Mouse (Mus musculus): ENCODE results near the gene Mettl7b.
A peak's percentile ranks its signal among the peaks of the same experiment; 100 is the strongest.
"Not testable (repeated sequence)": the region's sequence is repeated elsewhere in the genome, so short reads cannot be mapped to it uniquely, and the experiment has no call there.

Gene Mettl7b

GRCm38 (mm10) chr10:128960590-128961584, at the start of gene Mettl7b:
Gene Mettl7b, minus strand, starts transcription at chr10:128960988.
- DNase-seq (ENCODE audit: low spot score in 2 of 2) = peak; percentile 80

DNA sequence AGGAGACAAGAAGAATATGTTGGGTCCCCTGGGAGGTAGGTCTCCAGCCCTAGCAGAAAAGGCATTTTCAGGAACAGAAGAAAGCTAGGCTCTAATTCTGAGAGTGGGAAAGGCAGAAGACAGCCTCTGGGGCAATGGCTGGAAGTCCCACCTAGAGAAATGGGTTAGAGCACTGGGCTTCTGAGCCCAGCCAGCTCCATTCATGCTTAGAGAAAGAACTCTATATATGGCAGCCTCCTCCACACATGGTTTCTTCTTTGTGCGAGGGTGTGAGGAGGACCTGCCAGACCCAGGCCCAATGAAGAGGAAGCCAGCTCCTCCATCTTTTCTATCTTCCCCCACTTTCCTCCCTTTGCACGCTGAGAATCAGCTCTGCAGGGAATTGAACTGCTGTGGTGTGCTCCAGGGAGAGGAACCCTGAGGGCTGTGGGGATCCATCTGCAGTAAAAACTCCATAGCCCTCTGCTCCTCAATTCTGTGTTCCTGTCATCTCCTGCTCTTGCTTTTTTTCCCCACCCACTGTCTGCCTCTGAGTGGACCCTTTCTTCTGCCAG, 49.6 kb upstream of the Mettl7b start, which contains the start of gene Olfr763:
Olfr763 (plus strand) TSS at position 504 of the 554 bp plus-strand sequence.
- DNase-seq (ENCODE audit: low spot score in 2 of 2) = no peak

DNA sequence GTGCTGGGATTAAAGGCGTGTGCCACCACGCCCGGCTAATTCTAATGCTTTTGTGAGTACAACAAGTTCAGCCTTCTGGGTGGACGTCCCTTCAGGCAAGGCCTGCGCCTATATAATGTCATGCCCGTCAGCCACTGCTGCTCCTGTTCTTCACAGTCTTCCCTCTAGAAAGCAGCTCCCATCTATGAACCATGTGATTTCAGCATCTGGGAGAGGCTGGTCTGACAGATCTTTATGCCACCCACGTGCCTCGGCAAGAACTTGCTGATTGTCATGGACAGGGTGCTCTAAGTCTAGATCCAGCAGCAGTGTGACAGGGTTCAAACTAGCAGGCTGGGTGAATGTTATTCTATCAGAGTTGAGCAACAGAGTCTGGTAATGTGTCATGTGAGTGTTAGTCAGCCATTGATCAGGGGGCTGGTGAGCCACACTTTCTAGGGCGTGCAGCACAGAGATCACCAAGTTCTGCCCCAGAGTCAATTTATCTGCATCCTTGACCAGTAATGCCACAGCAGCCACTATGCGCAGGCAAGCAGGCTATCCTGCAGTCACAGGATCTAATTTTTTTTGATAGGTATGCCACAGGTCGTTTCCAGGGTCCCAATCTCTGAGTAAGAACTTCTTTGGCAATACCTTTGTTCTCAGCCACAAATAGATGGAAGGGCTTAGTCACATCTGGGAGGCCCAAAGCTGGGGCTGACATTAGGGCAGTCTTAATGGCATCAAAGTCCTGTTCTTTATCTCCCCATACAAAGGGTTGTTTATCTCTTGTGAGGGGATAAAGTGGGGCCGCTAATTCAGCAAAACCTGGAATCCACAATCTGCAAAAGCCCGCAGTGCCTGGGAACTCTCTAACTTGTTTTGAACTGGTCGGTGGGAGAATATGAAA, 43.5 kb upstream of the Mettl7b start:
- no peak for DNase-seq (ENCODE audit: low spot score in 2 of 2)

- no peak for DNase-seq (ENCODE audit: low spot score in 2 of 2)
Observed at GRCm38 (mm10) chr10:128996523-128997040, 35.8 kb upstream of the Mettl7b start.

- DNase-seq (ENCODE audit: low spot score in 2 of 2) = no peak
Observed at GRCm38 (mm10) chr10:128995796-128996195, 35.0 kb upstream of the Mettl7b start.

GRCm38 (mm10) chr10:128990994-128991393, 30.2 kb upstream of the Mettl7b start:
- DNase-seq (ENCODE audit: low spot score in 2 of 2) = peak; percentile 20 to 37

DNA sequence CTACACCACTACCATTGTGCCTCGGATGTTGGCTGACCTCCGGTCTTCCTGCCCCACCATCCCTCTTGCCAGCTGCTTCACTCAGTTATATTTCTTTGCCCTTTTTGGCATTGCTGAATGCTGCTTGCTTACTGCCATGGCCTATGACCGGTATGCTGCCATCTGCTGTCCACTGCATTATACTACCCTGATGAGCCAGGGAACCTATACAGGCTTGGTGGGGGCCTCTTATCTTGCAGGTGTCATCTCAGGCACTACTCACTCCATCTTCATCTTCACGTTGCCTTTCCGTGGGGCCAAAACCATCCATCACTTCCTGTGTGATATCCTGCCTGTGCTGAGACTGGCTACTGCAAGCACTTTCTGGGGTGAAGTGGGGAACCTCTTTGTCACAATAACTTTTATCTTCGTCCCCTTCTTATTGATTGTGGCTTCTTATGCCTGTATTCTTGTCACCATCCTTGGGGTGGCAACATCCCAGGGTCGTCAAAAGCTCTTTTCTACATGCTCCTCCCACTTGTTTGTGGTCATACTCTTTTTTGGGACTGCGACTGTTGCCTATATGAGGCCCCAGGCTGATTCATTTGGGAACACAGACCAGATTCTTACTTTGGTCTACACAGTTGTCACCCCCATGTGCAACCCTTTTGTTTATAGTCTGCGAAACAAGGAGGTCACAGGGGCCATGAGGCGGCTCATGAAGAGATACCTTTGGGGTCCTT, 29.5 kb upstream of the Mettl7b start:
- DNase-seq (ENCODE audit: low spot score in 2 of 2) = peak in 1 of 2 experiments; percentile 12

DNA sequence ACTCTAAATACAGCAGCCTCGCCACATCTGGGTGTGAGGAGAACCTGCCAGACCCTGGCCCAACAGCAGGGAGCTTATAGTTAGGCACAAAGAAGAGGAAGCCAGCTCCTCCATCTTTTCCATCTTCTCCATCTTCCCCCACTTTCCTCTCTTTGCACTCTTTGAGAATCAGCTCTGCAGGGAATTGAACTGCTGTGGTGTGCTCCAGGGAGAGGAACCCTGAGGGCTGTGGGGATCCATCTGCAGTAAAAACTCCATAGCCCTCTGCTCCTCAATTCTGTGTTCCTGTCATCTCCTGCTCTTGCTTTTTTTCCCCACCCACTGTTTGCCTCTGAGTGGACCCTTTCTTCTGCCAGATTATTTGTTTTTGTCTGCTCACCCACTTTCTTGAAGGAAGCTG, 28.3 kb upstream of the Mettl7b start, which contains the start of gene Olfr9:
Olfr9 (plus strand) TSS at position 301 of the 400 bp plus-strand sequence.
- DNase-seq (ENCODE audit: low spot score in 2 of 2) = not testable (repeated sequence)

DNA sequence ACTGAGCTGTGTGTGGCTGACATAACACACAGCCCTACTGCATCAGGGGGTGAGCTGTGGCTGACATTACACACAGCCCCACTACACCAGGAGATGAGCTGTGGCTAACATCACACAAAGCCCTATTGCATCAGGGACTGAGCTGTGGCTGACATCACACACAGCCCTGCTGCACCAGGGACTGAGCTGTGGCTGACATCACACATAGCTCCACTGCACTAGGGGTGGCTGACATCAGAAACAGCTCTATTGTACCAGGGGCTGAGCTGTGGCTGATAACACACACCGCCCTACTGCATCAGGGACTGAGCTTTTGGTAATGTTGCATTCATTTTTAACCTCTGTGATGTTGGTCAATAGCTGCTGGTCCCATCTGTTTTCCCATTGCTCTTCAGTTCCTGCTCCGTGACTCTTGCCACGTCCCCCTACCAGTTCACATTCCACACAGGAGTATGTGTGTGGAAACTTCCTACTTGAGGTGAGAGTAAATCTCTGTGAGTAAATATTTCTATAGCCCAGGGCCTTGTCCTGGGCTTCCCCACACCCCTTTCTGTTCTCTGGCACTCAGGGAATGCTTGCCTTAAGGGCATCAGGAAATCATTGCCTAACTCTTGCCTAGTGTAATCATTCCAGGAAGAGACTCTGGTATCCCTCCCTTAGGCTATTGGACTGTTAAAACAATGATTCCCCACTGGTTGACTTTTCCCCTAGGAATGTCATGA, 20.0 kb upstream of the Mettl7b start:
- DNase-seq (ENCODE audit: low spot score in 2 of 2) = no peak

- peak; percentile 55 to 66 for DNase-seq (ENCODE audit: low spot score in 2 of 2)
Observed at GRCm38 (mm10) chr10:128977522-128978114, 16.8 kb upstream of the Mettl7b start.

- no peak for DNase-seq (ENCODE audit: low spot score in 2 of 2)
Observed at GRCm38 (mm10) chr10:128976395-128976794, 15.6 kb upstream of the Mettl7b start.

- no peak for DNase-seq (ENCODE audit: low spot score in 2 of 2)
Observed at GRCm38 (mm10) chr10:128972841-128973240, 12.1 kb upstream of the Mettl7b start.

DNA sequence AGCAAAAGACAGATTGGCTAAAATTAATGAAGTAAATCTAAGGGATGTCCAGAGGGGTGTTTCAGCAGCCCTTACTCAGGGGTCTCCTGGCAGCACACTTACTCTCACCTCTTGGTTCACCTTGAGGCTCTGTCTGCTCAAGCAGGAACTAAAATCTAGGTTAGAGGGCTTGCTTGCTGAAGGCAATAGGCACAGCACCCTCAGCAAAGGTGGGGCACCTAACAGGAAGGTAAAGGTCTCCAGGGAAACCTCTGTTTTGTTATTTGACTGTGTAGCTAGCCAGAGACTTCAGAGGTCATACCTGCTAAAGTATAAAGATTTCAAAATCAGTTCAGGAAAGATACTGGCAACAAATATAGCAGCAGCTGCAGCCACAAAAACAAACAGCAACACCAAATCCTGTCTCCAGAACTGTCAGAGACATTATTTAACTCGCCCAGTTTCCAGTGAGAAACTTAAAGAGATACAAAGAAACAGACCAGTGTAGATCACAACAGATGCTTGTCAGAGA, 10.0 kb upstream of the Mettl7b start:
- DNase-seq (ENCODE audit: low spot score in 2 of 2) = no peak

- DNase-seq (ENCODE audit: low spot score in 2 of 2) = no peak
Observed at GRCm38 (mm10) chr10:128968341-128968749, 7.6 kb upstream of the Mettl7b start.

GRCm38 (mm10) chr10:128965871-128966270, 5.1 kb upstream of the Mettl7b start:
- no peak for DNase-seq (ENCODE audit: low spot score in 2 of 2)

DNA sequence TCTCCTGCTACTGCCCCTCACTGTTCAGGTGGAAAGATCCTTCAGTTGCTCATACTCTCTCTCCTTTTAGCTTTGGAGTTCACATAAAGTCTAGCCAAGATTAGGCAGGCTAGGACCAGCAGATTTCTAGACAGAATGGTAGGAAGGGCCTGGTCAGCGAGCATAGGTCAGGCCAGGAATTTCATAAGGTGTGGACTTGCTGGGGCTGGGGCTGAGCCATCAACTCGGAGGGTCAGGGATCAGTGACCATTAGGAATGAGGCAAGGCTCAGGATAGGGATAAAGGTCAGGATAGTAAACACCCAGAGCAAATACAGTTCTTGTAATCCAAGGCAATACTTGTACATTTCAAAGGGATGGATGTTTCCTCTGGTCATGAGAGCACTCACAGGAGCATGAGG, 4.2 kb upstream of the Mettl7b start:
- no peak for DNase-seq (ENCODE audit: low spot score in 2 of 2)

DNA sequence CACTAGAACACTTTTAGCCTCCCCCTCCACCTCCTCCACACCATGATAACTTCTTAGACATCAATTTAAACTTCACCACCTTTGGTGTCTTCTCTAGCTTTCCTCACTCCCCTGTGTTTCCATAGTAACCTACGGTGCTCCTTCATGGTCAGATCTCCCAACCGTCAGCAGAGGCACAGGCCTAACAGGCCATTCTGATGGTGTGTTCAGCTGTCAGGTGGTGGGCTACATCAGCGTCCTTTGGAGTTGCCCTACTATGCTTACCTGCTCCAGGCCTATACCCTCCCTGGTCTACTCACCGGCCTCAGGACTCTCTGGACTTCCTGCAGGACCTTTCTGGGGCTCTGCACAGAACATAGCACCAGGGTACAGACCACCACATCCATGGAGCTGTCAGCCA, 646 bp downstream of the Mettl7b start:
- DNase-seq (ENCODE audit: low spot score in 2 of 2) = no peak

DNA sequence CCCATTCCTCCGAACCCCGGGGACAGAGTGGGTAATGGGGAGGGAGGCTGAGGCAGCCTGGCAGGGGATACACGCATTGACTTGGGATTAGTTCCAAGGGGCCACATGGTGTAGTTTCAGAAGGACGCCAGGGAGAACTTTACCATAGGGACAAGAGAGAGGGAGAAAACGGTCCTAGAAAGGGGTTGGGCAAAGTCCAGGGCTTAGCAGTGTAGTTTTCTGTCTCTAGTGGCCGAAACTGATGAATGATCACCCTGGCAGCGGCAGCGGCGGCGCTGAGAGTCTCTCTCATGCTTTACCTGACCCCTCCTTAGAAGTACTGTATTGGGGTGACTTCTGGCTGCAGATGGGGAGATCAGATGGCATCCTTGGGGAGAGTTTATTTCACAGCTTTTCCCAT, 2.4 kb downstream of the Mettl7b start:
- no peak for DNase-seq (ENCODE audit: low spot score in 2 of 2)

- no peak for DNase-seq (ENCODE audit: low spot score in 2 of 2)
Observed at GRCm38 (mm10) chr10:128950208-128950887, 10.4 kb downstream of the Mettl7b start.

Data from thymus, postnatal 10 days (tissue).